Mouse (Mus musculus) G1E (cell line): ENCODE measurements around the gene Bcl2l11. TPM values are rescaled to one million over a fixed set of nuclear protein-coding genes. Genes with fewer than 3 reads are reported as not detected.

ENCODE experiments used
- ATAC-seq: 2 replicates; pipeline ENCODE4 v1.8.0; 2016; ENCODE audit warnings: mild to moderate bottlenecking; ENCODE audit not compliant: insufficient number of reproducible peaks, poor library complexity, low FRiP score, severe bottlenecking; ENCODE audit errors: extremely low read depth
- DNase-seq: peaks from one replicate; pipeline ENCODE4 v3.0.0; 2012; ENCODE audit warnings: low spot score
- H3K27me3 ChIP-seq: 2 replicates; pipeline ENCODE4 v1.6.1; 2012; ENCODE audit warnings: mild to moderate bottlenecking, low read length, inconsistent platforms; ENCODE audit not compliant: insufficient read depth
- H3K36me3 ChIP-seq: replicated peaks from 2 replicates; pipeline ENCODE3; 2012; ENCODE audit warnings: mild to moderate bottlenecking, inconsistent platforms
- H3K4me1 ChIP-seq: 2 replicates; pipeline ENCODE4 v1.6.1; 2012; ENCODE audit warnings: low read depth, low read length, inconsistent platforms, mixed read lengths; ENCODE audit not compliant: insufficient read depth
- H3K4me3 ChIP-seq: 2 replicates; pipeline ENCODE4 v1.5.1; 2012; ENCODE audit warnings: low read depth, mild to moderate bottlenecking, inconsistent platforms, low read length, moderate library complexity, mixed read lengths
- H3K9me3 ChIP-seq: replicated peaks from 2 replicates; pipeline ENCODE4 v1.6.1; 2012; ENCODE audit warnings: inconsistent platforms
- CTCF ChIP-seq: IDR thresholded peaks from 2 replicates; pipeline ENCODE4 v1.5.1; 2012; ENCODE audit warnings: low read depth, low read length, inconsistent platforms, mixed read lengths
- GATA1 ChIP-seq: IDR thresholded peaks from 2 replicates; pipeline ENCODE4 v1.6.1; 2012; ENCODE audit warnings: borderline replicate concordance, low read length, inconsistent platforms, mixed read lengths
- GATA2 ChIP-seq: IDR thresholded peaks from 2 replicates; pipeline ENCODE4 v1.6.1; 2012; ENCODE audit warnings: low read depth, low read length, inconsistent platforms, borderline replicate concordance
- POLR2AphosphoS5 ChIP-seq: IDR thresholded peaks from 2 replicates; pipeline ENCODE4 v1.6.1; 2012; ENCODE audit warnings: low read depth, low read length, inconsistent platforms; ENCODE audit not compliant: insufficient replicate concordance
- TAL1 ChIP-seq: conservative IDR thresholded peaks from 2 replicates; pipeline ENCODE4 v1.6.1; 2012; ENCODE audit warnings: low read depth, low read length, inconsistent platforms, mixed read lengths
- polyA plus RNA-seq: library from polyadenylated mRNA; stranded (reverse); fragments of >175 nt; gene quantifications from 2 replicates; pipeline ENCODE4 v1.2.3, GENCODE M21; 2012
- total RNA-seq, 2 experiments: library from RNA; stranded (forward) in 1 of 2; stranded (reverse) in 1 of 2; fragments of 200-1000 nt in 1 of 2; fragments of >200 nt in 1 of 2; fragmentation: Nextera tagmentation in 1 of 2; gene quantifications; 2 replicates each; pipeline ENCODE4 v1.2.3; 2014 to 2017

Bcl2l11 gene
- total and polyA plus RNA-seq, 3 experiments = 18.4 to 39.7 (median 34.5) TPM

- H3K27me3 ChIP-seq = no peaks in the 10 kb centered on the region
- H3K36me3 ChIP-seq = no peaks in the 10 kb centered on the region
- no peak for DNase-seq
- H3K4me3 ChIP-seq = no peak overlapping the region; the same call in 1 of the 2 replicates
- no peaks in the 10 kb centered on the region for H3K9me3 ChIP-seq
- peaks cover 37% of the 10 kb centered on the region for H3K4me1 ChIP-seq
- TF ChIP-seq CTCF (no peak), GATA1 (no peak), TAL1 (peak; percentile 51; the same call in 1 of the 2 replicates)
- ATAC-seq = no peak; the same call in 1 of the 2 replicates
These were observed 40.4 kb upstream of the Bcl2l11 start for GRCm38 (mm10) chr2:128085481-128085880.

GRCm38 (mm10) chr2:128086301-128086886 is 39.4 kb upstream of the Bcl2l11 start:
- no peak for DNase-seq

GRCm38 (mm10) chr2:128086996-128087526 is 38.8 kb upstream of the Bcl2l11 start:
- peaks cover 10% of the 10 kb centered on the region; the same call in 1 of the 2 replicates for H3K27me3 ChIP-seq
- no peak for ATAC-seq
- H3K36me3 ChIP-seq = no peaks in the 10 kb centered on the region
- H3K9me3 ChIP-seq = no peaks in the 10 kb centered on the region
- DNase-seq = no peak
- no peak overlapping the region for H3K4me3 ChIP-seq
- no peak for TF ChIP-seq POLR2AphosphoS5
- H3K4me1 ChIP-seq = peaks cover 47% of the 10 kb centered on the region

More at GRCm38 (mm10) chr2:128086301-128086886, 39.4 kb upstream of the Bcl2l11 start:
- Histone ChIP-seq H3K36me3 (no peaks in the 10 kb centered on the region), H3K27me3 (peaks cover 6% of the 10 kb centered on the region; the same call in 1 of the 2 replicates), H3K4me3 (no peak overlapping the region; the same call in 1 of the 2 replicates), H3K4me1 (peaks cover 40% of the 10 kb centered on the region), H3K9me3 (no peaks in the 10 kb centered on the region)
- TF ChIP-seq GATA2 (no peak), TAL1 (no peak), POLR2AphosphoS5 (no peak), CTCF (no peak), GATA1 (no peak)
- ATAC-seq = no peak

GRCm38 (mm10) chr2:128087798-128088545 is 37.9 kb upstream of the Bcl2l11 start:
- Histone ChIP-seq H3K36me3 (no peaks in the 10 kb centered on the region), H3K27me3 (peaks cover 16% of the 10 kb centered on the region), H3K4me1 (peaks cover 42% of the 10 kb centered on the region), H3K9me3 (no peaks in the 10 kb centered on the region), H3K4me3 (no peak overlapping the region)
- ATAC-seq = no peak
- no peak for DNase-seq
- TF ChIP-seq POLR2AphosphoS5 (no peak), GATA2 (no peak)

- H3K4me3 ChIP-seq = no peak overlapping the region
- H3K27me3 ChIP-seq = peaks cover 29% of the 10 kb centered on the region
- H3K36me3 ChIP-seq = no peaks in the 10 kb centered on the region
- TF ChIP-seq TAL1 (no peak), GATA2 (no peak), GATA1 (no peak), POLR2AphosphoS5 (no peak), CTCF (no peak)
- peaks cover 24% of the 10 kb centered on the region for H3K4me1 ChIP-seq
- DNase-seq (no peak), ATAC-seq (no peak)
- no peaks in the 10 kb centered on the region for H3K9me3 ChIP-seq
These were observed 35.5 kb upstream of the Bcl2l11 start for GRCm38 (mm10) chr2:128090283-128090885.

- Histone ChIP-seq H3K9me3 (no peaks in the 10 kb centered on the region), H3K36me3 (no peaks in the 10 kb centered on the region), H3K4me1 (peaks cover 15% of the 10 kb centered on the region), H3K27me3 (peaks cover 29% of the 10 kb centered on the region), H3K4me3 (no peak overlapping the region)
- no peak for DNase-seq
- ATAC-seq = no peak
- TF ChIP-seq TAL1 = no peak
- no peak for TF ChIP-seq POLR2AphosphoS5
- TF ChIP-seq GATA2 = no peak
- no peak for TF ChIP-seq CTCF
- no peak for TF ChIP-seq GATA1
These were observed 34.1 kb upstream of the Bcl2l11 start for GRCm38 (mm10) chr2:128091431-128092369.
